Mouse (Mus musculus): ENCODE data around the gene Gfy. TPM values are rescaled to one million over a fixed set of nuclear protein-coding genes. Genes with fewer than 3 reads are reported as not detected.
A peak's percentile ranks its signal among the peaks of the same experiment; 100 is the strongest.

Gfy gene
- polyA plus RNA-seq, 1 experiment from 2014 or later: not detected

- H3K4me1 ChIP-seq (ENCODE audit: control insufficient read depth, insufficient read depth, low read length): peaks cover 4% of the 10 kb centered on the region
- no peak for ATAC-seq (ENCODE audit: low FRiP score, low TSS enrichment)
- H3K36me3 ChIP-seq (ENCODE audit: control insufficient read depth, insufficient read depth, low read length): peaks cover 2% of the 10 kb centered on the region; the same call in 1 of the 2 replicates
- no peak overlapping the region for H3K9ac ChIP-seq (ENCODE audit: low read depth, low read length)
- H3K27me3 ChIP-seq (ENCODE audit: control insufficient read depth, insufficient read depth, low read length): peaks cover 71% of the 10 kb centered on the region
- no peak overlapping the region for H3K27ac ChIP-seq (ENCODE audit: low read depth, low read length)
- no peak overlapping the region for H3K4me3 ChIP-seq (ENCODE audit: low read length)
- H3K9me3 ChIP-seq (ENCODE audit: control insufficient read depth, low read length): peaks cover 20% of the 10 kb centered on the region
- 43% methylated on average over 11 of the region's 11 CpGs for WGBS
- H3K4me2 ChIP-seq (replicated peaks; ENCODE audit: low read depth, low read length): no peak overlapping the region
Observed at GRCm38 (mm10) chr7:45165701-45166100, 13.7 kb downstream of the Gfy start.

- H3K9me3 ChIP-seq (ENCODE audit: control insufficient read depth, low read length): peaks cover 12% of the 10 kb centered on the region
- H3K27ac ChIP-seq (ENCODE audit: low read depth, low read length): no peak overlapping the region
- H3K4me1 ChIP-seq (ENCODE audit: control insufficient read depth, insufficient read depth, low read length): peaks cover 4% of the 10 kb centered on the region
- H3K4me3 ChIP-seq (ENCODE audit: low read length): no peak overlapping the region
- no peak overlapping the region for H3K4me2 ChIP-seq (replicated peaks; ENCODE audit: low read depth, low read length)
- peaks cover 4% of the 10 kb centered on the region; the same call in 1 of the 2 replicates for H3K36me3 ChIP-seq (ENCODE audit: control insufficient read depth, insufficient read depth, low read length)
- 68% methylated on average over 5 of the region's 5 CpGs for WGBS
- no peak overlapping the region for H3K9ac ChIP-seq (ENCODE audit: low read depth, low read length)
- peaks cover 71% of the 10 kb centered on the region for H3K27me3 ChIP-seq (ENCODE audit: control insufficient read depth, insufficient read depth, low read length)
- ATAC-seq (ENCODE audit: low FRiP score, low TSS enrichment): no peak
Observed at GRCm38 (mm10) chr7:45164833-45165232, 14.5 kb downstream of the Gfy start.

GRCm38 (mm10) chr7:45163735-45164490 is 15.5 kb downstream of the Gfy start, which contains the start of gene Slc17a7:
Gene Slc17a7, plus strand, starts transcription at chr7:45163949.
- H3K4me2 ChIP-seq (replicated peaks; ENCODE audit: low read depth, low read length): peak within 1 kb of the TSS; percentile 64
- H3K27me3 ChIP-seq (ENCODE audit: control insufficient read depth, insufficient read depth, low read length): peaks cover 64% of the 10 kb centered on the region
- H3K27ac ChIP-seq (ENCODE audit: low read depth, low read length): no peak within 1 kb of the TSS
- peaks cover 3% of the 10 kb centered on the region; the same call in 1 of the 2 replicates for H3K9me3 ChIP-seq (ENCODE audit: control insufficient read depth, low read length)
- ATAC-seq (ENCODE audit: low FRiP score, low TSS enrichment): no peak
- WGBS: 4% methylated on average over 38 of the region's 41 CpGs
- peaks cover 4% of the 10 kb centered on the region for H3K4me1 ChIP-seq (ENCODE audit: control insufficient read depth, insufficient read depth, low read length)
- peak within 1 kb of the TSS; percentile 56 for H3K9ac ChIP-seq (ENCODE audit: low read depth, low read length)
- H3K36me3 ChIP-seq (ENCODE audit: control insufficient read depth, insufficient read depth, low read length): peaks cover 7% of the 10 kb centered on the region; the same call in 1 of the 2 replicates
- H3K4me3 ChIP-seq (ENCODE audit: low read length): peak within 1 kb of the TSS; percentile 44

GRCm38 (mm10) chr7:45162996-45163615 is 16.3 kb downstream of the Gfy start:
- no peak overlapping the region for H3K4me2 ChIP-seq (replicated peaks; ENCODE audit: low read depth, low read length)

GRCm38 (mm10) chr7:45162551-45162950 is 16.8 kb downstream of the Gfy start:
- Histone ChIP-seq H3K9me3 (ENCODE audit: control insufficient read depth, low read length) (no peaks in the 10 kb centered on the region), H3K36me3 (ENCODE audit: control insufficient read depth, insufficient read depth, low read length) (peaks cover 13% of the 10 kb centered on the region; the same call in 1 of the 2 replicates), H3K9ac (ENCODE audit: low read depth, low read length) (no peak overlapping the region), H3K27ac (ENCODE audit: low read depth, low read length) (no peak overlapping the region), H3K27me3 (ENCODE audit: control insufficient read depth, insufficient read depth, low read length) (peaks cover 50% of the 10 kb centered on the region), H3K4me2 (replicated peaks; ENCODE audit: low read depth, low read length) (peak overlapping the region; percentile 75), H3K4me1 (ENCODE audit: control insufficient read depth, insufficient read depth, low read length) (peaks cover 4% of the 10 kb centered on the region), H3K4me3 (ENCODE audit: low read length) (peak overlapping the region; percentile 34)
- ATAC-seq (ENCODE audit: low FRiP score, low TSS enrichment): no peak; the same call in 1 of the 2 replicates
- WGBS: 27% methylated on average over 6 of the region's 6 CpGs

More at GRCm38 (mm10) chr7:45162996-45163615, 16.3 kb downstream of the Gfy start:
- H3K4me1 ChIP-seq (ENCODE audit: control insufficient read depth, insufficient read depth, low read length): peaks cover 4% of the 10 kb centered on the region
- H3K4me3 ChIP-seq (ENCODE audit: low read length): 0 out of 2 replicates have a peak overlapping the region, but pooled peaks have one; percentile 44
- peaks cover 13% of the 10 kb centered on the region; the same call in 1 of the 2 replicates for H3K36me3 ChIP-seq (ENCODE audit: control insufficient read depth, insufficient read depth, low read length)
- no peak overlapping the region for H3K27ac ChIP-seq (ENCODE audit: low read depth, low read length)
- ATAC-seq (ENCODE audit: low FRiP score, low TSS enrichment): no peak
- no peak overlapping the region for H3K9ac ChIP-seq (ENCODE audit: low read depth, low read length)
- no peaks in the 10 kb centered on the region for H3K9me3 ChIP-seq (ENCODE audit: control insufficient read depth, low read length)
- peaks cover 56% of the 10 kb centered on the region for H3K27me3 ChIP-seq (ENCODE audit: control insufficient read depth, insufficient read depth, low read length)
- WGBS: 75% methylated on average over 9 of the region's 9 CpGs

GRCm38 (mm10) chr7:45161612-45162473 is 17.5 kb downstream of the Gfy start:
- Histone ChIP-seq H3K4me1 (ENCODE audit: control insufficient read depth, insufficient read depth, low read length) (peaks cover 4% of the 10 kb centered on the region), H3K27ac (ENCODE audit: low read depth, low read length) (no peak overlapping the region), H3K9ac (ENCODE audit: low read depth, low read length) (peak overlapping the region; percentile 5; the same call in 1 of the 2 replicates), H3K4me3 (ENCODE audit: low read length) (peak overlapping the region; percentile 34), H3K4me2 (replicated peaks; ENCODE audit: low read depth, low read length) (peak overlapping the region; percentile 75), H3K36me3 (ENCODE audit: control insufficient read depth, insufficient read depth, low read length) (peaks cover 16% of the 10 kb centered on the region; the same call in 1 of the 2 replicates), H3K27me3 (ENCODE audit: control insufficient read depth, insufficient read depth, low read length) (peaks cover 44% of the 10 kb centered on the region), H3K9me3 (ENCODE audit: control insufficient read depth, low read length) (no peaks in the 10 kb centered on the region)
- ATAC-seq (ENCODE audit: low FRiP score, low TSS enrichment): peak; percentile 92
- 4% methylated on average over 35 of the region's 35 CpGs for WGBS

- H3K4me3 ChIP-seq (ENCODE audit: low read length): no peak overlapping the region
- peaks cover 34% of the 10 kb centered on the region for H3K27me3 ChIP-seq (ENCODE audit: control insufficient read depth, insufficient read depth, low read length)
- no peaks in the 10 kb centered on the region for H3K9me3 ChIP-seq (ENCODE audit: control insufficient read depth, low read length)
- no peak overlapping the region for H3K4me2 ChIP-seq (replicated peaks; ENCODE audit: low read depth, low read length)
- no peak overlapping the region for H3K9ac ChIP-seq (ENCODE audit: low read depth, low read length)
- ATAC-seq (ENCODE audit: low FRiP score, low TSS enrichment): no peak
- peaks cover 4% of the 10 kb centered on the region for H3K4me1 ChIP-seq (ENCODE audit: control insufficient read depth, insufficient read depth, low read length)
- peaks cover 16% of the 10 kb centered on the region; the same call in 1 of the 2 replicates for H3K36me3 ChIP-seq (ENCODE audit: control insufficient read depth, insufficient read depth, low read length)
- WGBS: 92% methylated on average over 3 of the region's 3 CpGs
- H3K27ac ChIP-seq (ENCODE audit: low read depth, low read length): no peak overlapping the region
Observed at GRCm38 (mm10) chr7:45160866-45161265, 18.5 kb downstream of the Gfy start.

- Histone ChIP-seq H3K9me3 (ENCODE audit: control insufficient read depth, low read length) (no peaks in the 10 kb centered on the region), H3K9ac (ENCODE audit: low read depth, low read length) (no peak overlapping the region), H3K36me3 (ENCODE audit: control insufficient read depth, insufficient read depth, low read length) (peaks cover 16% of the 10 kb centered on the region; the same call in 1 of the 2 replicates), H3K4me1 (ENCODE audit: control insufficient read depth, insufficient read depth, low read length) (peaks cover 7% of the 10 kb centered on the region), H3K27ac (ENCODE audit: low read depth, low read length) (no peak overlapping the region), H3K4me3 (ENCODE audit: low read length) (no peak overlapping the region), H3K4me2 (replicated peaks; ENCODE audit: low read depth, low read length) (no peak overlapping the region), H3K27me3 (ENCODE audit: control insufficient read depth, insufficient read depth, low read length) (peaks cover 29% of the 10 kb centered on the region)
- 87% methylated on average over 6 of the region's 6 CpGs for WGBS
- ATAC-seq (ENCODE audit: low FRiP score, low TSS enrichment): no peak
Observed at GRCm38 (mm10) chr7:45160316-45160800, 19.0 kb downstream of the Gfy start.

Measured in kidney, embryonic 14.5 days (tissue).